13 mouse cellular contexts compared by ENCODE assay signal in the genomic region with DNA sequence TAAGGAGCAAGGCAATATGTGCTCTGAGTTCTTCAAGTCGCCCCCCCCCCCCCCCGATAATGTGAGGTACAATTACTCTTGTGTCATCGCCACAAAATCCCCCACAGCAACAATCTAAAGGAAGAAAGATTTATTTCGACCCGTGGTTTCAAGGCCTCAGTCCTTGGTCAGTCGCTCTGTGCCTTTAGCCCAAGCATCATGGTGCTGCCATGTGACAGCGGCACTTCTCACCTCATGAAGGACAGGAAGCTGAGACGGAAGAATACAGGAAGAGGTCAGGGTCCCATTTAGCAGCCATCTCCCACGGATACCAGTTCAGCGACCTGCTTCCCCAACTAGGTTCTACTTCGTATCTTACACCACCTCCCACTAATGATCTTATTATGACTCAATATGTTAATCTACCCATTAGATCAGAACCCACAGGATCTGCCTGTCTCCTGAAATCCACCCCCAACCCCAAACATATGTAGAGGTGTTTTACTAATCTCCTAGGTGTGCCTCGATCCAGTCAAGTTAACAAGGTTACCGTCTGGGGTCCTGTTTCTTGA.
"Had no signal": no experiment of that assay in that cellular context is flagged by ENCODE, and none has a peak within 500 bp of the region (broad histone marks: within the 10 kb centered on the region; RNA-seq: fewer than 3 reads in every experiment).

No protein-coding gene starts in this region.

- H3K36me3 ChIP-seq: liver, embryonic 15.5 days had no signal

- H3K4me3 ChIP-seq: limb, embryonic 12.5 days; liver, embryonic 15.5 days; midbrain, embryonic 13.5 days had no signal

- H3K4me1 ChIP-seq: limb, embryonic 12.5 days; liver, embryonic 15.5 days had no signal

- H3K27ac ChIP-seq: kidney, postnatal 0 days; limb, embryonic 12.5 days; liver, embryonic 15.5 days; midbrain, embryonic 13.5 days; stomach, postnatal 0 days had no signal

- H3K27me3 ChIP-seq: limb, embryonic 12.5 days; liver, embryonic 15.5 days had no signal

- H3K9me3 ChIP-seq: limb, embryonic 12.5 days; liver, embryonic 15.5 days; midbrain, embryonic 13.5 days had no signal

- DNase-seq: kidney, adult 8-10 months; layer of hippocampus, adult 9-11 months; layer of hippocampus, postnatal 36 days; lung, adult 2 months; lung, postnatal 36 days; right cerebral cortex, adult 18-20 months; thymus, adult 2 months; thymus, postnatal 25 days had no signal

- H3K9ac ChIP-seq: limb, embryonic 12.5 days; liver, embryonic 15.5 days; midbrain, embryonic 13.5 days had no signal
